Mouse (Mus musculus): ENCODE measurements around the gene Ddx46.

- TF ChIP-seq POLR2A (IDR thresholded peaks at IDR 0.05; ENCODE audit: low read depth, low read length) (no peak), CTCF (IDR thresholded peaks at IDR 0.05; ENCODE audit: borderline replicate concordance, insufficient read depth, low read length) (no peak)
Observed at GRCm38 (mm10) chr13:55683581-55683980, 48.8 kb downstream of the Ddx46 start.

Measured in embryonic fibroblast, embryonic 13.5 days (primary cell).